Mouse (Mus musculus) gastrocnemius, adult 8-10 months (tissue): ENCODE results near the gene Lce6a. TPM values are rescaled to one million over a fixed set of nuclear protein-coding genes. Genes with fewer than 3 reads are reported as not detected.

Source experiments
- DNase-seq, 2 experiments: peaks; one replicate each; pipeline ENCODE4 v3.0.0; 2022; ENCODE audit warnings: low spot score in 2 of 2
- total RNA-seq, 4 experiments: library from RNA; stranded (reverse); gene quantifications; 2 replicates each; pipeline ENCODE4 v1.2.4; 2022

Lce6a gene
- total RNA-seq, 4 experiments from 2014 or later = not detected

GRCm38 (mm10) chr3:92572514-92573155 is 48.8 kb downstream of the Lce6a start:
- DNase-seq = no peak

Other genes with a start within 250 kb of the Lce6a start
- gene Sprr2h, start 236.0 kb downstream of the Lce6a start, total RNA-seq = not detected
- gene Sprr2i, start 213.7 kb downstream of the Lce6a start, total RNA-seq = not detected
- gene Sprr2j-ps, start 203.6 kb downstream of the Lce6a start, total RNA-seq = not detected
- 1 to 10 TPM in 3 of 4 experiments, not detected in 1; 2.7 to 4.8 (median 4.7) TPM for gene Gm9774, start 192.2 kb downstream of the Lce6a start, total RNA-seq
- not detected for gene Sprr2k, start 189.1 kb downstream of the Lce6a start, total RNA-seq
- not detected for gene Sprr1b, start 182.9 kb downstream of the Lce6a start, total RNA-seq
- not detected for gene Sprr3, start 162.9 kb downstream of the Lce6a start, total RNA-seq
- gene Sprr1a, start 135.8 kb downstream of the Lce6a start, total RNA-seq = not detected
- not detected for gene Sprr4, start 121.2 kb downstream of the Lce6a start, total RNA-seq
- gene 2310046K23Rik, start 87.1 kb downstream of the Lce6a start, total RNA-seq = not detected
- not detected for gene Ivl, start 47.9 kb downstream of the Lce6a start, total RNA-seq
- gene Smcp, start 32.7 kb downstream of the Lce6a start, total RNA-seq = not detected
- not detected for gene 2210017I01Rik, start 14.2 kb downstream of the Lce6a start, total RNA-seq
- gene Lce1a1, start 26.6 kb upstream of the Lce6a start, total RNA-seq = not detected
- gene Lce1b, start 35.3 kb upstream of the Lce6a start, total RNA-seq = not detected
- gene Lce1a2, start 48.7 kb upstream of the Lce6a start, total RNA-seq = not detected
- gene Lce1c, start 57.6 kb upstream of the Lce6a start, total RNA-seq = not detected
- gene Lce1d, start 65.5 kb upstream of the Lce6a start, total RNA-seq = not detected
- not detected for gene Lce1e, start 87.4 kb upstream of the Lce6a start, total RNA-seq
- gene Lce1f, start 98.7 kb upstream of the Lce6a start, total RNA-seq = not detected
- not detected for gene Gm38119, start 117.4 kb upstream of the Lce6a start, total RNA-seq
- not detected for gene Lce1g, start 130.7 kb upstream of the Lce6a start, total RNA-seq
- gene Lce1h, start 143.4 kb upstream of the Lce6a start, total RNA-seq = not detected
- not detected for gene Lce1i, start 157.2 kb upstream of the Lce6a start, total RNA-seq
- not detected for gene Lce1j, start 168.9 kb upstream of the Lce6a start, total RNA-seq
- not detected for gene Lce1k, start 186.2 kb upstream of the Lce6a start, total RNA-seq
- gene Kprp, start 205.6 kb upstream of the Lce6a start, total RNA-seq = not detected
- not detected for gene Lce1l, start 229.6 kb upstream of the Lce6a start, total RNA-seq
- gene 2310050C09Rik, start 248.6 kb upstream of the Lce6a start, total RNA-seq = not detected